Mouse (Mus musculus) splenic B cell, adult 2 months (primary cell): ENCODE data around the gene Eif2b3.

Experiments
- DNase-seq: peaks from one replicate; pipeline ENCODE4 v3.0.0-alpha.2; 2011; ENCODE audit warnings: low read depth, low spot score
- H3K27me3 ChIP-seq: 2 replicates; pipeline ENCODE4 v1.6.1; 2012; ENCODE audit warnings: mild to moderate bottlenecking, low read length, moderate library complexity, mixed read lengths; ENCODE audit not compliant: control insufficient read depth, poor library complexity, insufficient read depth, severe bottlenecking
- H3K36me3 ChIP-seq: 2 replicates; pipeline ENCODE4 v1.6.1; 2012; ENCODE audit warnings: mild to moderate bottlenecking, low read length, moderate library complexity, mixed read lengths; ENCODE audit not compliant: control insufficient read depth, poor library complexity, insufficient read depth, severe bottlenecking

The Eif2b3 gene

DNA sequence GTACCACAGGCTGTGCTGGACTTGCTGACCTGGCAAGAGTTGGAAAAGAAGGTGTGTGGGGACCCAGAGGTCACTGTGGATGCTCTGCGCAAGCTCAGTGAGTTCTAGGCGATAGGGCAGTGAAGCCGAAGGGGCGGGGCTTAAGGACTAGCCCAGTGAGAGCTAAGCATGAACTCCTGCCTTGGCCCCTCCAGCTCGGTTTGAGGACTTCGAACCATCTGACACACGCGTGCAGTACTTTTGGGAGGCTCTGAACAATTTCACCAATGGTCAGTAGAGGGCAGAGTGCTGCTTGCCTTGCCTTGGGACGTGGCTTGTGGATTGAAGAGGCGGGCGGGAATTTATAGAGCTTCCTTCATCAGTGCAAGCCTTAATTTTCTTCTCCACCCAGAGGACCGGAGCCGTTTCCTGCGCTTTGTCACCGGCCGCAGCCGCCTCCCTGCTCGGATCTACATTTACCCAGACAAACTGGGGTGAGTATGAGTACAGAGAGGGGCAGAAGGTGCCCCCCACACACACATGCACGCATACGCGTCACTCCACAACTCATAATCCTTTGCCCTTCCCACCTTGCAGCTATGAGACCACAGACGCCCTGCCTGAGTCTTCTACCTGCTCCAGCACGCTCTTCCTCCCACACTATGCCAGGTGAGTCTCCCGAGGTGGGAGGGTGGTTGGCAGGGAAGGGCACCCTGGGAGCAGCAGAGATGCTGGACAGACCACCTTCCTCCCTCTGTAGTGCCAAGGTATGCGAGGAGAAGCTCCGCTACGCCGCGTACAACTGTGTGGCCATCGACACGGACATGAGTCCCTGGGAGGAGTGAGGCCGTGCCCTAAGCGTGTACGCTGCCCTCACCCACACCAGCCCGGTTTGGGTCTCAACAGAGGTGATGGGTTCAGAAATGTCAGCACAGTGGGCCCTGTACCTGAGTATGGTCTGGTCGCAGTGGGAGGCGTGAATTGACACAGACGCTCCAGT is 16.4 kb upstream of the Eif2b3 start:
- DNase-seq = peak; percentile 61

DNA sequence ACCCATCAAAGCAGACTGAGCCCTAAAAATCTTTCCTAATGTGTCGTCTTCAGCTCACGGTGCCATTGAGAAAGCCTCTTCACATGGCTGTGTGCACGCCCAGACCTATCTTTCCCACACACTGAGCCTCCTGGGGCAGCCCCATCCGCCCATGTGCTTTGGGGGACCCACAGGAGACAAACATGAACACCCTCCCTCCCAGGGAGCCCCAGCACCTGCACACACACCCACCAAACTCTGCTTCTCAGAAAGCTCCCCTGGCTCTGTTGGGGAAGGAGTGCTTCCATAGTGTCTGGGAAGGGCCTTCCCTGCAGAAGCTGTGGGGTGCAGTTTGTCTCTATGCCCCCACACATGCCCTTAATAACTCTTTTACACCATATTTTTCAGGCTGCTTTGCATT is 14.6 kb upstream of the Eif2b3 start:
- Histone ChIP-seq H3K27me3 (no peaks in the 10 kb centered on the region), H3K36me3 (no peaks in the 10 kb centered on the region; the same call in 1 of the 2 replicates)
- DNase-seq = no peak

More for the DNA sequence above, 16.4 kb upstream of the Eif2b3 start:
- Histone ChIP-seq H3K27me3 (no peaks in the 10 kb centered on the region), H3K36me3 (peaks cover 3% of the 10 kb centered on the region)

DNA sequence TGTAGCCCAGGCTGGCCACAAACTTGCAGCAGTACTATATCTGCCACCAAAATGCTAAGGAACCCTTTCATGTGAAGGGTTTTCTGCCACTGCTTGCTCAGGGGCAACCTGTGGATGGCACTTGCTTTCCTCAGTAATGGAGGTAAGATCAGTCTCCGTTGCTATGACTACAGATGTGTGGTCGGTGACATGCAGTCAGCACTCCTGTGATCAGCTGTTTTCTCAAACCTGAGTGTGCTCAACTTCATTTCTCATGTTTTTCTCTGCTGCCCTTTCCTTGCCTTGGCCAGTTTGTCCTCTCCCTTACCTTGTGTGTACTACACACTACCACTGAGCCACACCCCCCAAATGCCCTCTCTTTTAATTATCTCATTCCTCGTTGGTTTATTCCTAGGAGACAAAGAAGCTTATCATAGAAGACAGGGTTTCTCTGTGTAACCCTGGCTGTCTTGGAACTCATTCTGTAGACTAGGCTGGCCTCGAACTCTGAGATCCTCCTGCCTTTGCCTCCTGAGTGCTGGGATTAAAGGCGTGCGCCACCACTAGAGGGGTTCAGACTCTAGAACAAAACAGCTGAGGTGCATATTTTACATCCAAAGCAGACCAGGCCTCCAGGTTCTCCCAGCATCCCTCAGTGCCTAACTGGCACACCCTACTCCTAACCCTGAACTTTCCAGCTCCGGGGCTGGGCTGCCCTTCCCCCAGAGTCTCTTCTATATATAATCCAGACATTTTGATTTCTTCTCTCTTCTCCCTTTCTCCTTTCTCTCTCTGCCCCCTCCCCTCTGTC is 13.4 kb upstream of the Eif2b3 start:
- Histone ChIP-seq H3K27me3 (no peaks in the 10 kb centered on the region), H3K36me3 (no peaks in the 10 kb centered on the region; the same call in 1 of the 2 replicates)
- no peak for DNase-seq

DNA sequence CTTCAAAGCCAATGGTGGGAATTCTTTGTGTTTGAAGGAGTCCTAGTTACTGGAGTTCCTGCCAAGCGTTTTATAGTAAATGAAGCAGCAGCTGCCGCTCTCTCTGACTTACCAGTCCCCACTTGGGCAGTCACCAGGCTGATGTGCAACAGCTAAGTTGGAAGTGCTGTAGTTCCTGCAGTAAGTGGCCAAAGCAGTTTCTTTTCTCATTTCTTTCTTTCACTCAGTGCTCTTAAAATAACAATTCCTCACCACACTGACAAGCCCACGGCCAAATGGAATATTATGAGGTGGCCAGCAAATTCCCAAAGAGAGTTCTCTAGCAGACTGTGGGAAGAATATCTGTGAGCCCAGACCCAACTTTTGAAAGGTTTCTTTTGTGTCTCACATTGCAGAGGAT is 12.1 kb upstream of the Eif2b3 start:
- no peaks in the 10 kb centered on the region for H3K27me3 ChIP-seq
- no peaks in the 10 kb centered on the region; the same call in 1 of the 2 replicates for H3K36me3 ChIP-seq
- no peak for DNase-seq

DNA sequence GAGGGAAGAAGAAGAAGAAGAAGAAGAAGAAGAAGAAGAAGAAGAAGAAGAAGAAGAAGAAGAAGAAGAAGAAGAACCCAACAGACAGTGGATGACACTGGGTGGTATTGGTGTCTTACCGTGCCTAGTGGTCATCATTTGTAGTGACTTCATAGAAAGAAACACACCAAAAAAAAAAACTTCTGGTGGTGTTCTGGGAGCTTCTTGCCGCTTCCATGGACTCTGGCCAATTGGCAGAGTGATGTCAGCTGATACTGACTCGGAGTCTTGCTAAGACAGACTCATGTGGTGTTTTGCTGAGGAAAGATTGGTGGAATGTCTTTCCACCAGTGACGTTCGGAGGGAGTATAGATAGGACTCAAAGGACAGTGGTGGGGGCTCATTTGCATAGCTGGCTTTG is 9.0 kb upstream of the Eif2b3 start:
- no peaks in the 10 kb centered on the region for H3K36me3 ChIP-seq
- no peak for DNase-seq

DNA sequence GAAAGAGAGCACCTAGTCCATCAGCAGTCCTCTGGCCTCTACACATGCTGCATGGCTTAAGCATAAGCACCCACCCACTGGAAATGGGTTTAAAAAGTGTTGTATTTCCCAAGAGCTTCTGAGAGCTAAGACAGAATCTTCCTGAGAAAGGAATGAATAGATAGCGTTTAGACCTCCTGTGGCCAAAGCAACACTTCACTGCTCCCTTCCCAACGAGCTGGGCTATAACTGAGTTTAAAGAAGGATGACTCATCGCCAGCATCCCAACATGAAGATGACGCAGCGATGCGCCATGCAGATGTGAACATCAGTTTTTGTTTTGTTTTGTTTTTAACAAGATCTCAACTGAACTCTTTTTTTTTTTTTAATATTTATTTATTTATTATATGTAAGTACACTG is 5.6 kb upstream of the Eif2b3 start:
- DNase-seq = no peak
- Histone ChIP-seq H3K27me3 (no peaks in the 10 kb centered on the region), H3K36me3 (no peaks in the 10 kb centered on the region)

More for the DNA sequence above, 9.0 kb upstream of the Eif2b3 start:
- no peaks in the 10 kb centered on the region for H3K27me3 ChIP-seq

DNA sequence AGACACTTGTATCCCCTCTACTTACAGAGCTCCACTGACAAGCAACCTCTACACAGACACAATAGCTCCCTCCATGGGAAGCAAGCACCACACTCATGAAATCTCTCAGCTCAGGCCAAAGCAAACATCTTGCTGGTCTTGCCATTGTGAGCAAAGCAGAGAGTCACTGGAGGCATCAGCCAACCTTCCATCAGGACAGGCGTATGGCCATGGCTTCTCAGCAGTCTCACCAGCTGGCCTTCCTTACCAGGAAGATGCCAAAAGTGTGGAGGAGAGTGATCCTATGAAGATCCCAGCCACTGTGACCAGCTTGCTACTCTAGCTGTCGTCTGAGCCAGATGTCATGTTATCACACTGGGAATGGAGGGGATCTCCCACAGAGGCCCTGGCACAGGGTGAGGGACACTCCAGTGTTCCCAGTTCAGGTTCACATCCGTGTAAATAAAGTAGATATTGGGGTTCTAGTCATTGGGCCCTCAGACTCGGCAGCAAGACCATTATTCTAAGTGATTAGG is 4.2 kb upstream of the Eif2b3 start:
- DNase-seq = no peak
- Histone ChIP-seq H3K36me3 (no peaks in the 10 kb centered on the region), H3K27me3 (no peaks in the 10 kb centered on the region)

DNA sequence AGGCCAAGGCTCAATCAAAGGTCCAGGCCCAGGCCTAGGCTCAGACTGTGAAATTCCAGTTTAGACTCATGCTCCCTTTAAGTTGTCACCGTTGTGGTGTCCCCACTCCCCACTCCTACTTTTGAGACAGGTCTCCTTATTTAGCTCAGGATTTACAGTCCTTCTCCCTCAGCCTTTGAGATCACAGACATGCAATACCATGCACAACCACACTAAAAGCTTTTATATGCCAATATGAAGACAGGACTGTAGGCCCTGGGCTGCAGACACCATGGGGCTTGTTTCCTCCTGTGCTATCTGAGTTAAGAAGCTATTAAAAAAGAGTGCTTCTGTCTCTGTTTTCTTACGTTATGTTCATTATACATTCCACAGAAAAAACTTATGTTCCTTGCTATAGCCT is 1.5 kb upstream of the Eif2b3 start:
- no peaks in the 10 kb centered on the region for H3K36me3 ChIP-seq
- peak; percentile 30 for DNase-seq
- no peaks in the 10 kb centered on the region for H3K27me3 ChIP-seq

DNA sequence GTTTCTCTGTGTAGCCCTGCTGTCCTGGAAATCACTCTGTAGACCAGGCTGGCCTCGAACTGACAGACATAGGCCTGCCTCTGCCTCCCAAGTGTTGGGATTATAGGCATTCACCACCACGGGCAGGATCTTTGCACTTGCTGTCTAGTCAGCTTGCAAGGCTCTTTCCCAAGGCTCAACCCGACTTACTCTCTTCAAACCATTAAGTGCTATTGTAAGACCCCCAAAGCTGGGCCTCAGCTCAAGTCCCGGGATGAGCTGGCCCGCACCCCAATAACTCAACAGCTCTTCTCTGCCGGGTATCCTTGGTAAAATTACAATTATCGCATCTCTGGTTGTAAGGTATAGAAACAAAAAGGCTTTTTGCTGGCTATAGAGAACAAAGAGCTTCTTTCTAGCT is 875 bp upstream of the Eif2b3 start:
- no peak for DNase-seq
- Histone ChIP-seq H3K27me3 (no peaks in the 10 kb centered on the region), H3K36me3 (0 out of 2 replicates have a peak, but pooled peaks cover 2% of the 10 kb centered on the region)

DNA sequence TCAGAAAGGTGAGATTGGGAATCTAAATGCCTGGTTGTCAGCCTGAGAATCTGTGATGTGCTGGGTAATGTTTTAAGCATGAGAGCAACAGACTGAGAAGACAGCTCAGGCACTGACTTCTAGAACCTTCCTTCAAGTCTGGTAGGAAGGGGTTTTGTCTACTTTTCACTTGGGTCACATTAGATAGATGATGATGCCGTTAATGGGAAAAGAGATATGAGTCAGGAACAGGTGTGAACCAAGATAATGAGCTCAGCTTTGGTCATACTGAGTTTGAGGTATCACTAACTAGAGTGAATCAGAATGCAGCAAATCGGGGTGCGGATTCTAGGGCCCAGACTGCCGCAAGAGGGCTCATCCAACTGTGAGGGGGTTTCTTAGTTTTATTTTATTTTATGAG is 4.3 kb downstream of the Eif2b3 start:
- H3K36me3 ChIP-seq = 0 out of 2 replicates have a peak, but pooled peaks cover 5% of the 10 kb centered on the region
- no peak for DNase-seq
- H3K27me3 ChIP-seq = no peaks in the 10 kb centered on the region

DNA sequence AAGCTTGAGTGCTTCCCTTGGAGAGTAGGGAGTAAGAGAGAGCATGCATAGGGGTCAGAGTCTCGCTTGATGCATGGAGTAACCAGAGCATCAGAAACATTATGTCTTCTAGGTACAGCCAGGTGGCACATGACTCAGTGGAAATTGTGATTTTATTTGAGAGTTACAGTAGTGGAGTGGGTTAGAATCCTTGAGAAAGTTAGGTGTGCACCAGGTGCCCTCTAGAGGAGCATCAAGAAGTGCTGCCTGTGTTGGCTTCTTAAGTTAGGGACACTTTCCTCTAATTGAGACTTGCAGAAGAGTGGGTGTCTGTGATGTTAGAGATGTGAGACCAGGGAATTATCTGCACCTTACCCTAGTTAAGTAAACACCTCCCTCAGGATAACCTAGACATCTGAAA is 11.9 kb downstream of the Eif2b3 start:
- peak; percentile 21 for DNase-seq
- H3K27me3 ChIP-seq = no peaks in the 10 kb centered on the region
- H3K36me3 ChIP-seq = 0 out of 2 replicates have a peak, but pooled peaks cover 2% of the 10 kb centered on the region

DNA sequence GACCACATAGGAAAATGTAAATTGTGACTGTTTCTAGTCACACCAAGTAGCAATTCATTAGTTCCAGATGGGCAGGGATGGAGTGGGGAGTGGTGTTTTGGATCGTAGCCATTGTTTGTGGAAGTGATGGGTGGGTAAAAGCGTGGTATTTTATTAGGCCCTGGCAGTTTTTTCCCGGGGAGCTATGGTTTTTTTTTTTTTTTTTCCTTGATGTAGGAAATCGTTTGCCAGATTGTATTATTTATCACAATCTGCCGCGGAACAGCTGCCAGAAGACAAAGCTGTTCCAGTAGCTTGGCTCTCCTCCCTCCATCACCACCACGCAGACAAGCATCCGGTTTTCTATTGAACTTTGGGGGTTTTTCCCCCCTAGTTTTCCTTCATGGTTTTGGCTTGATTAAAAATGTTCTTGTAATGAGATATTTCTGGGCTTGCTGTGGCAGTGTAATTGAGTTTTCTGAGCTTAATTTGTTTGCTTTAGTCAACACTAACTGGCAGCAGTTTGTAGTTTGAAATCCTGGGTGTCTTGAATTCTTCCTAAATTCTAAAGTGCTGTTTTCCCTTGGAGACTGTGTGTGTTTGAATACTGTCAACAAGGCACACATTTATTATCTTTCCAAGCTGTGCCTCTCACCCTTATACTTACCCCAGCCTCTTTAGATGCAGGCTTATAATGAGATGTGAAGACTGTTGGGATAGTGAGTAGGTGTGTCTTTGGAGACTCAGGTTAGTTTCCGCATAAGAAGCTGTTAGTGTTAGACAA is 20.9 kb downstream of the Eif2b3 start:
- DNase-seq = no peak
- Histone ChIP-seq H3K27me3 (no peaks in the 10 kb centered on the region), H3K36me3 (no peaks in the 10 kb centered on the region)

DNA sequence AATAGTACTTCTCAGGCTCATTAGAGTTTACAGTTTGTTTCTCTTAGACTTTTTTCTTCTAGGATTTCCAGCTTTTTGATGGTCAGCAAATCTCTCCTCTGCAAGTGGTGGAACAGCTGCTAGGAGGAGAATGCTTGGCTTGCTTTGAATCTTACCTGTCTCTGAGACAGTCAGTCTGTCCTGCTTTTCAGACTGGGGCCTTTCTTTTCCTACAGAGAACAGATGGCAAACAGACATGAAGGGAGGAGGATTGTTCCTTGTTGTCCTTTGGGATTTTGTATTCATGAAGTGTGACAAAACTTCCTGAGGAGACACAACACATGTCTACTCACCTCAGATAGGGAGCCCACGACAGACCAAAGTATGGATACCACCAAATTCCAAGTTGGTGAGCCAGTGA is 21.6 kb downstream of the Eif2b3 start:
- no peak for DNase-seq
- Histone ChIP-seq H3K36me3 (no peaks in the 10 kb centered on the region), H3K27me3 (no peaks in the 10 kb centered on the region)

DNA sequence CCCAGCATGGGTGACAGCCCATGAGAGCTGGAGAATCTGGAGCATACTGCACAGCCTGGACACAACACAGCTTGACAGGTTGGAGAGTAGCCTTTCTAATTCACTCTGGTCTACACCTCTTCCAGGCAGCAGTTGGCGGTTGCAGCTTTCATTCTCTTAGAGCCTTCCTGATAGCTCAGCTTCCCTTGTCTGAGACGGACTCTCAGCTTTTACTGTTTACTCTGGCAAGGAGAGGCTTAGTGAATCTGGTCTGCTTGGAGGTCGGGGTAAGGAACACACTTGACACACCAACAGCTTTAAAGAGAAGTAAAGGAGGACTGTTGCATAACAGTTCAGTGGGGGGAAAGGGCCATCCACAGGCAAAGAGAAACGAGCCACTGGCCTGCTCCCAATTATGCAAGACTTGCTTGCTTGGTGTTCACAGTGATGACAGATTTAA is 22.1 kb downstream of the Eif2b3 start:
- no peaks in the 10 kb centered on the region for H3K27me3 ChIP-seq
- H3K36me3 ChIP-seq = no peaks in the 10 kb centered on the region
- DNase-seq = no peak
